Mouse (Mus musculus): ENCODE results near the gene Pcnx2.

Pcnx2 gene

GRCm38 (mm10) chr8:125738956-125739355 lies 159.2 kb downstream of the Pcnx2 start:
- in situ Hi-C loops (cut with MboI; ENCODE audit: low pct_unique_long_range_greater_than_20kb in 1 of 2, low sequenced_read_pairs in 2 of 2, unreplicated experiment in 1 of 2) = no loop called here

DNA sequence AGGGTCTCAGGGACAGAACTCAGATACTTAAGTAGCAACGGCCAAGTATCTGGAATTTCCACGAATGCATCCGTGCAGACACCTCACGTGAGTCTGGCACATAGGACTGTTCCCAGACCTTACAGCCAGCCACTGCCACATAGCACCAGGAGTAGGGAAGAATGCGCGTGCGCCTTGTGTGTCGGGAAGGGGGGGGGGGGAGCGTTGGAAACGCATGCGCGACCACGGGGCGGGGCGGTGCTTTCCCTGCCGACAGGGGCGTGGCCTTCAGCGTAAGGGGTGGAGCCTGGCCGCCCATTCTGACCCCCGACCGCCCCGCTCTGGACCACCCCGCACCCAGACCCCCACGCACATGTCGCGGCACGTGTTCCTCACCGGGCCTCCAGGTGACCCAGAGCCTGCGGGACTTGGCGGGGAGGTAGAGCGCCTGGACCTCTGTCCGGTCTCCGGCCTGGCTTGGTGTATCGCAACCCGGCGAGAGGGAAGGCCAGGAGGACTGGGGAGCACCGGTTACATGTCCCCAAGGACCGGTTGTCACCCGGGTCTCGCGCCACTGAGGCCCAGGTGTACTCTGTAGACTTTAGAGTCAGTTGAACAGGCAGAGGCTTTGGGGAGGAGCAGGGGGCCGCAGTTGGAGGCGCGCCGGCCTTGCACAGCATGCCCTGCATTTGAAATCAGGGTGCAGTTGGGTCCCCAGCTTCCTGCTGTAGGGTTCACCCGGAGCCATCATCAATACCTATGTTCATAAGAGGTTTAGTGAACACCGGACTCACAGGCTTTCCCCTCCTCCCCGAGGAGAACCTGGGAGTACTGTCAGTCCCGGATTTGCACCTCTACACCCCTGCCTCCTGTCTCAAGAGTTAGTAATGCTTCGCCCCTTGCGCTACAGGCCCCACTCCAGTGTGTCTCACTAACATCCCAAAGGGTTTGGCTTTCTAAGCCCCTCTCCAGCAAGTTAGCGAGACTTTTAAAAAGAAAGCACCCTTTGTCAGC lies 163.9 kb downstream of the Pcnx2 start:
- in situ Hi-C loops (cut with MboI; ENCODE audit: low pct_unique_long_range_greater_than_20kb in 1 of 2, low sequenced_read_pairs in 2 of 2, unreplicated experiment in 1 of 2) = no loop called here

GRCm38 (mm10) chr8:125729746-125730145 lies 168.4 kb downstream of the Pcnx2 start, which contains the start of gene Ntpcr:
Gene Ntpcr, plus strand, starts transcription at chr8:125729963.
- in situ Hi-C loops (cut with MboI; ENCODE audit: low pct_unique_long_range_greater_than_20kb in 1 of 2, low sequenced_read_pairs in 2 of 2, unreplicated experiment in 1 of 2) = no loop called here

DNA sequence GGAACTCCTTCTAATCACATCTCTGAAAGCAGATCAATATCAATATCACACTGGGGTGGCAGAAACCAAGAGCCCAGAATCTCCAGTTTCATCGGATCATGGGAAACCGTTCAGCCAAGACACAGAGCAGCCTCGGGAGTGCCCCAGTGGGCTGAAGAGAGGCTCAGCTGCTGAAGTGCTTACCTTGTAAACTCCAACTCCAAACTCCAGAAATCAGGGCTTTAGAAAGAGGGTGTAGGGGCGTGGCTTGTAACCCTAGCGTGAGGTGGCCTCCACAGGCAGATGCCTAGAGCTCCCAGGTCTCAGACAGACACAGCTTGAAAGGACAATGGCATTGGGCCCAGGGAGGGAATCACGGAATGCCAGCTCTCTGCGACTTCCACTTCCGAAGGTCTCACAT lies 170.3 kb downstream of the Pcnx2 start:
- in situ Hi-C loops (cut with MboI; ENCODE audit: low pct_unique_long_range_greater_than_20kb in 1 of 2, low sequenced_read_pairs in 2 of 2, unreplicated experiment in 1 of 2) = no loop called here

DNA sequence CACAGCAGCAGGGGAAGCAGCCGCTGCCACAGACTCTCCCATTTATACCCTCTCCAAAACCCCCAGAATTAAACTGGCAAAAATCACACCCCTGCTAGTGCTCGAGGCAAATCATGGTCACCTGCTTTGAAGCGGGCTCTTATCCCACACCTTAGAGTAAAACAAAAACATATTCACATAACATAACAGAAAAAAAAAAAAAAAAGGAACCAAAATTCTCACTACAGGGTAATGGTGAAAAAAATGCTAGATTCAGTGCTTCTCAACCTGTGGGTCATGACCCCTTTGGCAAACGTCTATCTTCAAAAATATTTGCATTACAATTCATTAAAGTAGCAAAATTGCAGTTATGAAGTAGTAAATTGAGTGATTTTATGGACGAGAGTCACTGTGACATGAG lies 171.1 kb downstream of the Pcnx2 start:
- in situ Hi-C loops (cut with MboI; ENCODE audit: low pct_unique_long_range_greater_than_20kb in 1 of 2, low sequenced_read_pairs in 2 of 2, unreplicated experiment in 1 of 2) = no loop called here

DNA sequence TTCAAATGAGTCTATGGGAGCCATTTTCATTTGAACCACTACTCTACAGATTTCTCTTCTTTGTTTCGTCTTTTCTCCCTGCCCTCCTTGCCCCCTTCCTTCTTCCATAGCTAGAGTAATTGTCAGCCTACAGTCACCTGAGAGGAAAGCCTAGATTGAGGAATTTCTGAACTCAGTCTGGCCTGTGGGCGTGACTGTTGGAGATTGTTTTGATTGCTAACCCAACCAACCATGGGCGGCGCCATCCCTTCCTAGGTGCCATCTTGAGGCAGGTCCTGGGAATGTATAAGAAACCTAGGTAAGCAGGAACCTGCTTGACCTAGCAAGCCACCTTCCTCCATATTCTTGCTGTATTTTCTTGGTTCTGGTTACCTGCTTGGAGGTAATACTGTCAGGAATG lies 172.0 kb downstream of the Pcnx2 start:
- in situ Hi-C loops (cut with MboI; ENCODE audit: low pct_unique_long_range_greater_than_20kb in 1 of 2, low sequenced_read_pairs in 2 of 2, unreplicated experiment in 1 of 2) = no loop called here

- in situ Hi-C loops (cut with MboI; ENCODE audit: low pct_unique_long_range_greater_than_20kb in 1 of 2, low sequenced_read_pairs in 2 of 2, unreplicated experiment in 1 of 2) = no loop called here
These were observed 172.9 kb downstream of the Pcnx2 start for GRCm38 (mm10) chr8:125725037-125725820.

DNA sequence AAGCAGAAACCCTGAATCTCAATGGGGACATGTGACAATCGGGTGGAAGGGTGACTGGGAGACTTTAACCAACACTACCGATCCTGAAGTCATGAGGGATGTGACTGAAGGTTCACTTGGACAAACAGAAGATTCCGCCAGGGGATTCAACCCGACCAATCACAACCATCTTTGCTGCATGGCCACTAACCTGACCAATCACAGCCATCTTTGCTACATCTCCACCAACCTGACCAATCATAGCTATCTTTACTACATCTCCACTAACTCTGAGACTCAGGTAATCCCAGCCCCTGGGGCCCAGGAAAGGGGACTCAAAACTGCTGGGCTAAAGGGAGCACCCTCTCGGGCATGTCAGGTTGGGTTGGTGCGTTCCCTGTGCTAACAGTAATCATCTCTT lies 174.7 kb downstream of the Pcnx2 start:
- in situ Hi-C loops (cut with MboI; ENCODE audit: low pct_unique_long_range_greater_than_20kb in 1 of 2, low sequenced_read_pairs in 2 of 2, unreplicated experiment in 1 of 2) = loop anchor here in 1 of 2 experiments (25.0 kb wide), 1 partner anchor 536 kb away; no protein-coding TSS in a partner anchor

DNA sequence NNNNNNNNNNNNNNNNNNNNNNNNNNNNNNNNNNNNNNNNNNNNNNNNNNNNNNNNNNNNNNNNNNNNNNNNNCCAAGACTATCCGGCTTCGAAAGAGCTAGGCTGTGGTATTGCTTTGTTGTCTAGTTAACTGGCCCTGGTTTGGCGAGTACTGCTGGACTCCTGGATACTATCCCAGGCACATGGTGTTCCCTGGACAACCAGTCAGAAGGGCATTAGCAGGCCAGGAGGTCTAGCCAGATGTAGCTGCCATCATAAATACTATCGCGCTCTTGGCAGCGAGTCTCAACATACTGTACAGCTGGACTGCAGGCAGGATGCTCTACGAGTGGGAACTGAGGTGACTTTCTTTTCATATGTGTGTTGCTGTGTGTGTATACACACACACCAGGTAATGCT lies 175.4 kb downstream of the Pcnx2 start:
- in situ Hi-C loops (cut with MboI; ENCODE audit: low pct_unique_long_range_greater_than_20kb in 1 of 2, low sequenced_read_pairs in 2 of 2, unreplicated experiment in 1 of 2) = loop anchor here in 1 of 2 experiments (25.0 kb wide), 1 partner anchor 535 kb away; no protein-coding TSS in a partner anchor

DNA sequence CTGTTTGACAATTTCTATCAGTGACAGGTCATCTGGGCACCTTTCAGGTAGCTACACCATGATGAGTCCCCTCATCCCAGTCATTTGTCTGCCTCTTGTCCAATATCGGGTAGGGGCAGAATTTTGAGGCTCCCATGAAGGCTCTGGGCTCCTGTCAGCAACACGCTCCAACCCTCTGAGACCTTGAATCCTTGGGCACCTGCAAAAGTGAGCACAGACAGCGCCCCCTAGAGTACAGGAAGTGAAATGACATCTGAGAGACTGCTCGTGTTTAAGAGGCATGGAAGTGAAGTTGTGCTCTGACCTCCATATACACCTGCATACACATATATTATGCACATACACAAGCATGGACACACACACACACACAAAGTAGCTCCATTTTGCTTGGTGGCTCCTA lies 179.2 kb downstream of the Pcnx2 start:
- in situ Hi-C loops (cut with MboI; ENCODE audit: low pct_unique_long_range_greater_than_20kb in 1 of 2, low sequenced_read_pairs in 2 of 2, unreplicated experiment in 1 of 2) = loop anchor here in 1 of 2 experiments (25.0 kb wide), 1 partner anchor 532 kb away; no protein-coding TSS in a partner anchor

DNA sequence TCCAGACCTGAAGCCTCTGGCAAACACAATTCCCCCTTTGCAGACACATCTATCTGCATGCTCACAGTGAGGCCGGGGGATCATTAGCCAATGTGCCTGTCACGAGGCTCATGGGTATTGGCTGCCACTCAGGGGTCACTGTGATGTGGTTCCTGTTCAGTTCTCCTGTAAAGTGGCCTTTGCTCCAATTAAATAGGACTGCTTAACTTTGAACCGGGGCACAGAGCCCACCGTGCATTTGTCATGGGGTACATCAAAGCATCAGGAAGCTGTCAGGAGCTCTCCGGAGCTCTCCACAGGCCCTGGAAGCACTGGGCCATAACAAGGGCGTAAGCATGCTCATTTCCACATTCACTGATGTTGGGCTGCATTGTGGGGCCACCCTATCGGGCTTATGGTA lies 181.5 kb downstream of the Pcnx2 start:
- in situ Hi-C loops (cut with MboI; ENCODE audit: low pct_unique_long_range_greater_than_20kb in 1 of 2, low sequenced_read_pairs in 2 of 2, unreplicated experiment in 1 of 2) = loop anchor here in 1 of 2 experiments (25.0 kb wide), 1 partner anchor 529 kb away; no protein-coding TSS in a partner anchor

DNA sequence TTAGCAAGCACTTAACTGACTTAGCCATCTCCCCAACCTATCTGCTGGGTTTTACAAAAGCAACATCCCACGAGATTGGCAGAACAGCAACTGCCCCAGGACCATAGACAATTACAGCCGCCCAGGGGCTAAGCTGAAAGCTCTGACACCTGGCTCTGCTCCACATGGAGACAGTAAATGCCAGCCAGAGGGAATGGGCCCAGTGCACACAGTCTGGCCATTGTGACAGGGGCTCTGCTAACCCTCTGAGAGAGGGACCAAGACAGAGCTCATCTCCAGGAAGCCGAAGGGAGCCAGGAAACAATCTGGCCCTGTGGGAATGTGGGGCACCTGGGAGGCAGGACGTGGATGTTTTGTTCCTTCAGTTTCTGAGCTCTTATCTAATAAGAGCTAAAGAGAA lies 181.9 kb downstream of the Pcnx2 start:
- in situ Hi-C loops (cut with MboI; ENCODE audit: low pct_unique_long_range_greater_than_20kb in 1 of 2, low sequenced_read_pairs in 2 of 2, unreplicated experiment in 1 of 2) = loop anchor here in 1 of 2 experiments (25.0 kb wide), 1 partner anchor 529 kb away; no protein-coding TSS in a partner anchor

DNA sequence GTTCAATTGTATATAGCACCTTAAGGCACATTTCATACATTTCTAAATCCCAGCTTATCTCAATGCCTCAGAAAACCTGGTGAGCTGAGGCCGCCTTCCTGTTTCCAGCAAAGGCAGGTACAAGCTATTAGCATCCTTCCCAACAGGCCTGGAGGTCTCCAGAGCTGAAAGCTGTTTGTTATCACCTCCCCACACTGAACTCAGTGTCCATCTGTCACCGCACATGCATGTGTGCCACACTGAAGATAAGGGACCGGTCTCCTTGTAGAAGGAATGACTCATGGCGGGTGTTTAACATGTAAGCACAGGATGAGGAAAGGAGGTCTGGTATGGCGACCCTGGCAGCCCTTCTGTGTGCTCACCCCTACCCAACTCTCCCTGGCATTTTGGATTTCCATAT lies 186.6 kb downstream of the Pcnx2 start:
- in situ Hi-C loops (cut with MboI; ENCODE audit: low pct_unique_long_range_greater_than_20kb in 1 of 2, low sequenced_read_pairs in 2 of 2, unreplicated experiment in 1 of 2) = loop anchor here in 1 of 2 experiments (25.0 kb wide), 1 partner anchor 524 kb away; no protein-coding TSS in a partner anchor

DNA sequence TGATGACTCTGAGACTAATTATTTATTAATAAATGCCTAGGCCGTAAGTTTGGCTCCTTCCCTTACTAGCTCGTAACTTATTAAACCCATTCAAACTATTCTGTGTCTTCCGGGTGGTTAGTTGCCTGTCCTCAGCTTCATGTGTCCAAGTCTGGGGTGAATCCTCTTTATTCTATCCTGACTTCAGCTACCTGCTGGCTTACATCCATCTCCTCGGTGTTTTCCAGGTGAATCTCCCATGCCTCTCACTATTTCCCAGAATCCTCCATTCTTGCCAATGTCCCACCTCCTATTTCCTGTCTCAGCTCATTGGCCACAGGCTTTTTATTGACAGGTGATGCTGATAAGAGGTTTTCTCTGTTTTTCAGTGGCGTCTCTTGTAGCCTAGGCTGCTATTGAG lies 188.9 kb downstream of the Pcnx2 start:
- in situ Hi-C loops (cut with MboI; ENCODE audit: low pct_unique_long_range_greater_than_20kb in 1 of 2, low sequenced_read_pairs in 2 of 2, unreplicated experiment in 1 of 2) = loop anchor here (5.0 to 25.0 kb wide), 2 partner anchors 87 to 522 kb away; no protein-coding TSS in a partner anchor

- in situ Hi-C loops (cut with MboI; ENCODE audit: low pct_unique_long_range_greater_than_20kb in 1 of 2, low sequenced_read_pairs in 2 of 2, unreplicated experiment in 1 of 2) = loop anchor here (5.0 to 25.0 kb wide), 2 partner anchors 84 to 519 kb away; no protein-coding TSS in a partner anchor
These were observed 192.3 kb downstream of the Pcnx2 start for GRCm38 (mm10) chr8:125705816-125706215.

GRCm38 (mm10) chr8:125704434-125704833 lies 193.7 kb downstream of the Pcnx2 start:
- in situ Hi-C loops (cut with MboI; ENCODE audit: low pct_unique_long_range_greater_than_20kb in 1 of 2, low sequenced_read_pairs in 2 of 2, unreplicated experiment in 1 of 2) = loop anchor here in 1 of 2 experiments (25.0 kb wide), 1 partner anchor 517 kb away; no protein-coding TSS in a partner anchor

GRCm38 (mm10) chr8:125702868-125703473 lies 195.1 kb downstream of the Pcnx2 start:
- in situ Hi-C loops (cut with MboI; ENCODE audit: low pct_unique_long_range_greater_than_20kb in 1 of 2, low sequenced_read_pairs in 2 of 2, unreplicated experiment in 1 of 2) = loop anchor here in 1 of 2 experiments (25.0 kb wide), 1 partner anchor 516 kb away; no protein-coding TSS in a partner anchor

Measured in mouse embryonic stem cell (cell line).